Mouse (Mus musculus): Measurements from ENCODE around the gene Phlda2. TPM values are rescaled to one million over a fixed set of nuclear protein-coding genes. Genes with fewer than 3 reads are reported as not detected.

Gene Phlda2
- polyA plus RNA-seq, 1 experiment = 0.15 TPM

DNA sequence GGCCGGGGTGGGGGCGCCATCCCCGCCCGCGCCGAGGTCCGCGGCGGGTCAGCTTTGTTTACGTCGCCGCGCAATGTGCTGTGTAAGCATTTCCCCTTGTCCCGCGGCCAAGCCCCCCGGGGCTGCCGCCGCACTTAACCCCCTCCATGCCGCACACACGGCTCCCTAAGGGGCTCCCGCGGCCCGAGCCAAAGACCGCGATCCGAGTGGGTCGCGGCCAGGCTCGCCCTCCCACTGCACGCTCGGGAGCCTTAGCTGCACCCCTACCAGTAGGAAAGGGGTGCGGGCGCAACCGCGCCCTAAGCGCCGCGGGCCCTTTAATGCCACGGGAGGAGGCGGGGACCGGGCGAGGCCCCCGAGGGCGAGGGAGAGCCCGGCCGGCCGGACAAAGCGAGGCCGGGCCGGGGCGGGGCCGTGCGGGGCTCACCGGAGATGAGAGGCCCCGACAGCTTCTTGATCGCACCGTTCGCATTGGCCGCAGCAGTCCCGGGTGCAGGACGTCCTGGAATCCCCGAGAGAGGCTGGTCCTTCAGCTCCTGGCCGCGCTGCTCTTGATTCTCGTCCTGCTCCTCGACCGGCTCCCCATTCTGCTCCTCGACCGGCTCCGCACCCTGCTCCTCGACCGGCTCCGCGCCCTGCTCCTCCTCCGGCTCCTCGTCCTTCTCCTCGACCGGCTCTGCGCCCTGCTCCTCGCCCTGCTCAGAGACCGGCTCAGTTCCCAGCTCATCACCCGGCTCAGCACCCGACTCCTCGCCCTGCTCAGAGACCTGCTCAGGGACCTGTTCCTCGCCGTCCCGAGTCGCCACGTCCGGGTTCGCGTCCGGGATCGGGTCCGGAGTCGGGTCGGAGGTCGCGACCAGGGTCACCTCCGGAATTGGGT is 43.4 kb downstream of the Phlda2 start:
- no peaks in the 10 kb centered on the region for H3K4me1 ChIP-seq (ENCODE audit: control insufficient read depth, insufficient read depth, low read length)
- H3K4me3 ChIP-seq (ENCODE audit: insufficient read depth, low read length) = 0 out of 2 replicates have a peak overlapping the region, but pooled peaks have one; percentile 7
- TF ChIP-seq CTCF (IDR thresholded peaks at IDR 0.05; ENCODE audit: extremely low read depth, insufficient read depth, low read length) (no peak), POLR2A (IDR thresholded peaks at IDR 0.05; ENCODE audit: extremely low read depth, insufficient read depth, low read length) (no peak)
- no peak overlapping the region for H3K27ac ChIP-seq (ENCODE audit: insufficient read depth, low read length)

DNA sequence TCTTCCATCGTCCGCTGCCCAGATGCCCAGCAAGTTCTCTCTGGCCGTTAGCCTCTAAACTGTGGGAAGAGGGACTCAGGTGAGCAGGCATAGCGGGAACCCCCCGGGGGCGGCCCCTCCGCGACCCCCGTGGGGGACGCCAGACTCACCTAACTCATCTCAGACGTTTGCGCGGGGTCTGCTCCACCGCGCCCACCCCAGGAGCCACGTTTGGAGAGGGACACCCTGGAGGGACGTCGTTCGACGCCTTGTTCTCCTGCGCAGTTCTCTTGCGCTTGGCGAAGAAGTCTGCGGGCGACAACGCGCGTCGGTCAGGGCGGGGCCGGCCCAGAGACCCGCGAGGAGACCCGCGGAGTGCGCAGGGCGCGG is 44.0 kb downstream of the Phlda2 start:
- TF ChIP-seq CTCF (IDR thresholded peaks at IDR 0.05; ENCODE audit: extremely low read depth, insufficient read depth, low read length) (no peak), POLR2A (IDR thresholded peaks at IDR 0.05; ENCODE audit: extremely low read depth, insufficient read depth, low read length) (no peak)
- 0 out of 2 replicates have a peak overlapping the region, but pooled peaks have one; percentile 7 for H3K4me3 ChIP-seq (ENCODE audit: insufficient read depth, low read length)
- H3K4me1 ChIP-seq (ENCODE audit: control insufficient read depth, insufficient read depth, low read length) = no peaks in the 10 kb centered on the region
- H3K27ac ChIP-seq (ENCODE audit: insufficient read depth, low read length) = no peak overlapping the region

Other genes with a start within 250 kb of the Phlda2 start
- gene Cdkn1c, start 42.1 kb downstream of the Phlda2 start, polyA plus RNA-seq (2012; rRNA removed) = 12.0 and 12.6 TPM in 2 replicates
- 0.72 and 1.1 TPM in 2 replicates for gene Slc22a18, start 29.4 kb downstream of the Phlda2 start, polyA plus RNA-seq (2012; rRNA removed)
- 130 TPM in 2 replicates for gene Nap1l4, start 46.0 kb upstream of the Phlda2 start, polyA plus RNA-seq (2012; rRNA removed)
- gene Cars, start 96.9 kb upstream of the Phlda2 start, polyA plus RNA-seq (2012; rRNA removed) = 48.3 and 49.8 TPM in 2 replicates
- gene Tnfrsf26, start 125.6 kb upstream of the Phlda2 start, polyA plus RNA-seq (2012; rRNA removed) = 0.08 and 0.10 TPM in 2 replicates
- gene Tnfrsf22, start 146.5 kb upstream of the Phlda2 start, polyA plus RNA-seq (2012; rRNA removed) = 2.0 and 2.9 TPM in 2 replicates
- gene Tnfrsf23, start 182.7 kb upstream of the Phlda2 start, polyA plus RNA-seq (2012; rRNA removed) = 2.5 and 3.0 TPM in 2 replicates

Data from cortical plate, adult 2 months (tissue).